Mouse (Mus musculus) embryonic facial prominence, embryonic 12.5 days (tissue): Measurements from ENCODE around the gene Pitpnb. TPM values are rescaled to one million over a fixed set of nuclear protein-coding genes. Genes with fewer than 3 reads are reported as not detected.

Experiments
- ATAC-seq: fragments of 200-750 bp; cut with Nextera tagmentation; 2 replicates; pipeline ENCODE4 v1.8.0; 2017; ENCODE audit not compliant: insufficient number of reproducible peaks, insufficient read depth, low FRiP score, low TSS enrichment
- H3K27ac ChIP-seq: fragments of 300-500 bp; sonication (generic); 2 replicates; pipeline ENCODE4 v1.5.1; 2016; ENCODE audit warnings: mild to moderate bottlenecking
- H3K27me3 ChIP-seq: fragments of 300-500 bp; sonication (generic); 2 replicates; pipeline ENCODE4 v1.6.1; 2016; ENCODE audit warnings: mild to moderate bottlenecking, moderate library complexity
- H3K36me3 ChIP-seq: fragments of 300-500 bp; sonication (generic); 2 replicates; pipeline ENCODE4 v1.6.1; 2016; ENCODE audit warnings: mild to moderate bottlenecking
- H3K4me1 ChIP-seq: fragments of 300-500 bp; sonication (generic); 2 replicates; pipeline ENCODE4 v1.6.1; 2016
- H3K4me2 ChIP-seq: fragments of 300-500 bp; sonication (generic); replicated peaks from 2 replicates; pipeline ENCODE4 v1.6.1; 2016; ENCODE audit warnings: mild to moderate bottlenecking, moderate library complexity
- H3K4me3 ChIP-seq: fragments of 300-500 bp; sonication (generic); 2 replicates; pipeline ENCODE4 v1.5.1; 2016; ENCODE audit warnings: mild to moderate bottlenecking
- H3K9ac ChIP-seq: fragments of 300-500 bp; sonication (generic); 2 replicates; pipeline ENCODE4 v1.6.1; 2016; ENCODE audit warnings: mild to moderate bottlenecking, moderate library complexity
- H3K9me3 ChIP-seq: fragments of 300-500 bp; sonication (generic); 2 replicates; pipeline ENCODE4 v1.6.1; 2016; ENCODE audit warnings: mild to moderate bottlenecking, moderate library complexity
- WGBS: fragments of 180-500 bp; shearing (Covaris S2); methylation state at CpG from one replicate; pipeline ENCODE4 v1.1.7; 2016; 5-methylcytosine and 5-hydroxymethylcytosine counted together
- polyA plus RNA-seq: library from polyadenylated mRNA; unstranded; fragments of >200 nt; fragmentation: Nextera tagmentation; extraction: Ambion mirVana; gene quantifications from 2 replicates; pipeline ENCODE4 v1.2.1, GENCODE M21; 2016

Pitpnb gene
- polyA plus RNA-seq, 1 experiment from 2014 or later: 116 TPM

GRCm38 (mm10) chr5:111426249-111426648 is 95.7 kb downstream of the Pitpnb start:
- WGBS: 30% methylated on average over 5 of the region's 5 CpGs
- Histone ChIP-seq H3K4me3 (peak overlapping the region; percentile 95), H3K27me3 (no peaks in the 10 kb centered on the region), H3K9ac (peak overlapping the region; percentile 37; the same call in 1 of the 2 replicates), H3K9me3 (no peaks in the 10 kb centered on the region), H3K4me2 (peak overlapping the region; percentile 91), H3K4me1 (peaks cover 94% of the 10 kb centered on the region), H3K36me3 (peaks cover 46% of the 10 kb centered on the region), H3K27ac (no peak overlapping the region)
- ATAC-seq: no peak

GRCm38 (mm10) chr5:111428882-111429281 is 98.3 kb downstream of the Pitpnb start:
- WGBS: 68% methylated on average over 6 of the region's 6 CpGs
- no peak overlapping the region for H3K9ac ChIP-seq
- H3K27me3 ChIP-seq: no peaks in the 10 kb centered on the region
- H3K36me3 ChIP-seq: peaks cover 24% of the 10 kb centered on the region
- H3K9me3 ChIP-seq: no peaks in the 10 kb centered on the region
- peak overlapping the region; percentile 35 for H3K4me2 ChIP-seq
- ATAC-seq: no peak
- H3K4me1 ChIP-seq: peaks cover 96% of the 10 kb centered on the region
- 0 out of 2 replicates have a peak overlapping the region, but pooled peaks have one; percentile 26 for H3K27ac ChIP-seq
- no peak overlapping the region for H3K4me3 ChIP-seq

GRCm38 (mm10) chr5:111429726-111430125 is 99.2 kb downstream of the Pitpnb start:
- H3K4me1 ChIP-seq: peaks cover 98% of the 10 kb centered on the region
- no peak overlapping the region for H3K27ac ChIP-seq
- ATAC-seq: no peak
- H3K4me2 ChIP-seq: peak overlapping the region; percentile 35
- peak overlapping the region; percentile 8; the same call in 1 of the 2 replicates for H3K9ac ChIP-seq
- WGBS: 37% methylated on average over 7 of the region's 7 CpGs
- H3K4me3 ChIP-seq: no peak overlapping the region
- peaks cover 16% of the 10 kb centered on the region for H3K36me3 ChIP-seq
- no peaks in the 10 kb centered on the region for H3K9me3 ChIP-seq
- no peaks in the 10 kb centered on the region for H3K27me3 ChIP-seq

- WGBS: 63% methylated on average over 11 of the region's 11 CpGs
- no peak overlapping the region; the same call in 1 of the 2 replicates for H3K9ac ChIP-seq
- H3K36me3 ChIP-seq: peaks cover 10% of the 10 kb centered on the region
- ATAC-seq: no peak
- H3K9me3 ChIP-seq: no peaks in the 10 kb centered on the region
- H3K4me3 ChIP-seq: no peak overlapping the region
- H3K27me3 ChIP-seq: no peaks in the 10 kb centered on the region
- H3K4me2 ChIP-seq: 0 out of 2 replicates have a peak overlapping the region, but pooled peaks have one; percentile 2
- peaks cover 88% of the 10 kb centered on the region for H3K4me1 ChIP-seq
- 0 out of 2 replicates have a peak overlapping the region, but pooled peaks have one; percentile 14 for H3K27ac ChIP-seq
These were observed 100.6 kb downstream of the Pitpnb start for GRCm38 (mm10) chr5:111431007-111431730.

GRCm38 (mm10) chr5:111432842-111433241 is 102.3 kb downstream of the Pitpnb start:
- Histone ChIP-seq H3K27me3 (no peaks in the 10 kb centered on the region), H3K4me3 (no peak overlapping the region), H3K36me3 (peaks cover 10% of the 10 kb centered on the region), H3K4me1 (peaks cover 86% of the 10 kb centered on the region), H3K27ac (no peak overlapping the region), H3K9ac (0 out of 2 replicates have a peak overlapping the region, but pooled peaks have one; percentile 7), H3K9me3 (no peaks in the 10 kb centered on the region), H3K4me2 (0 out of 2 replicates have a peak overlapping the region, but pooled peaks have one; percentile 3)
- 40% methylated on average over 5 of the region's 5 CpGs for WGBS
- no peak for ATAC-seq

GRCm38 (mm10) chr5:111434342-111434842 is 103.8 kb downstream of the Pitpnb start:
- Histone ChIP-seq H3K9ac (no peak overlapping the region), H3K4me3 (no peak overlapping the region), H3K4me2 (0 out of 2 replicates have a peak overlapping the region, but pooled peaks have one; percentile 18), H3K4me1 (peaks cover 76% of the 10 kb centered on the region), H3K27ac (0 out of 2 replicates have a peak overlapping the region, but pooled peaks have one; percentile 26), H3K36me3 (peaks cover 23% of the 10 kb centered on the region), H3K27me3 (no peaks in the 10 kb centered on the region), H3K9me3 (no peaks in the 10 kb centered on the region)
- 37% methylated on average over 16 of the region's 16 CpGs for WGBS
- peak; percentile 25; the same call in 1 of the 2 replicates for ATAC-seq

- H3K9me3 ChIP-seq: no peaks in the 10 kb centered on the region
- H3K36me3 ChIP-seq: peaks cover 35% of the 10 kb centered on the region
- no peak overlapping the region for H3K27ac ChIP-seq
These were observed 105.7 kb downstream of the Pitpnb start for GRCm38 (mm10) chr5:111436260-111436659.

GRCm38 (mm10) chr5:111437205-111437604 is 106.6 kb downstream of the Pitpnb start:
- Histone ChIP-seq H3K36me3 (peaks cover 35% of the 10 kb centered on the region), H3K9ac (no peak overlapping the region), H3K27ac (no peak overlapping the region), H3K4me1 (peaks cover 52% of the 10 kb centered on the region), H3K9me3 (no peaks in the 10 kb centered on the region), H3K4me2 (no peak overlapping the region), H3K27me3 (no peaks in the 10 kb centered on the region), H3K4me3 (no peak overlapping the region)
- WGBS: 57% methylated on average over 7 of the region's 7 CpGs
- ATAC-seq: no peak

More at GRCm38 (mm10) chr5:111436260-111436659, 105.7 kb downstream of the Pitpnb start:
- ATAC-seq: no peak
- no peak overlapping the region for H3K4me2 ChIP-seq
- no peak overlapping the region for H3K9ac ChIP-seq
- 86% methylated on average over 7 of the region's 7 CpGs for WGBS
- H3K4me3 ChIP-seq: no peak overlapping the region
- H3K4me1 ChIP-seq: peaks cover 58% of the 10 kb centered on the region
- H3K27me3 ChIP-seq: no peaks in the 10 kb centered on the region

Other genes starting within 250 kb of the Pitpnb start
- 57.8 and 58.3 TPM in 2 replicates for gene Mn1, start 86.6 kb downstream of the Pitpnb start, polyA plus RNA-seq